Mouse (Mus musculus) ES-Bruce4 (cell line): ENCODE data around the gene Mrgprb3.

ENCODE experiments used
- CTCF ChIP-seq: IDR thresholded peaks from one replicate; pipeline ENCODE4 v1.8.1; 2011; ENCODE audit warnings: low read depth, low read length
- EP300 ChIP-seq: IDR thresholded peaks from 2 replicates; pipeline ENCODE4 v1.6.1; 2011; ENCODE audit warnings: low read depth, low read length; ENCODE audit not compliant: insufficient read depth
- POLR2A ChIP-seq: IDR thresholded peaks from one replicate; pipeline ENCODE4 v1.8.1; 2011; ENCODE audit warnings: low read length; ENCODE audit not compliant: insufficient read depth

- TF ChIP-seq CTCF, result no peak
- TF ChIP-seq EP300, result no peak
- no peak for TF ChIP-seq POLR2A
These were observed at the start of gene Mrgprb3 for GRCm38 (mm10) chr7:48643711-48644110.
